Mouse (Mus musculus) cortical plate, adult 2 months (tissue): ENCODE data around the gene Mtx1.

Source experiments
- CTCF ChIP-seq: fragments of 200-500 bp; IDR thresholded peaks from 2 replicates; pipeline ENCODE4 v1.5.1; 2011; ENCODE audit warnings: mild to moderate bottlenecking, control low read depth, low read length; ENCODE audit not compliant: insufficient read depth; ENCODE audit errors: extremely low read depth
- POLR2A ChIP-seq: fragments of 200-500 bp; IDR thresholded peaks from 2 replicates; pipeline ENCODE4 v1.6.1; 2011; ENCODE audit warnings: mild to moderate bottlenecking, low read length, control low read depth; ENCODE audit not compliant: insufficient read depth; ENCODE audit errors: extremely low read depth

GRCm38 (mm10) chr3:89206695-89207094 lies 20.2 kb downstream of the Mtx1 start:
- TF ChIP-seq CTCF (no peak), POLR2A (no peak)
